Mouse (Mus musculus) heart, embryonic 13.5 days (tissue): ENCODE measurements around the gene Slc25a3. TPM values are rescaled to one million over a fixed set of nuclear protein-coding genes. Genes with fewer than 3 reads are reported as not detected.

Experiments used
- ATAC-seq: fragments of 200-750 bp; cut with Nextera tagmentation; 2 replicates; pipeline ENCODE4 v1.8.0; 2017; ENCODE audit warnings: moderate TSS enrichment; ENCODE audit not compliant: insufficient number of reproducible peaks, low FRiP score, low TSS enrichment; ENCODE audit errors: extremely low read depth
- H3K27ac ChIP-seq: fragments of 300-500 bp; sonication (generic); replicated peaks from 2 replicates; pipeline ENCODE4 v1.5.1; 2015; ENCODE audit warnings: moderate library complexity, mild to moderate bottlenecking, inconsistent platforms
- H3K27me3 ChIP-seq: fragments of 300-500 bp; sonication (generic); replicated peaks from 2 replicates; pipeline ENCODE4 v1.6.1; 2015; ENCODE audit warnings: mild to moderate bottlenecking, inconsistent platforms
- H3K36me3 ChIP-seq: fragments of 300-500 bp; sonication (generic); 2 replicates; pipeline ENCODE4 v1.6.1; 2015; ENCODE audit warnings: mild to moderate bottlenecking, inconsistent platforms
- H3K4me1 ChIP-seq: fragments of 300-500 bp; sonication (generic); 2 replicates; pipeline ENCODE4 v1.6.1; 2015; ENCODE audit warnings: inconsistent platforms
- H3K4me2 ChIP-seq: fragments of 300-500 bp; sonication (generic); 2 replicates; pipeline ENCODE4 v1.6.1; 2015; ENCODE audit warnings: inconsistent platforms, mild to moderate bottlenecking, moderate library complexity
- H3K4me3 ChIP-seq: fragments of 300-500 bp; sonication (generic); 2 replicates; pipeline ENCODE4 v1.5.1; 2015; ENCODE audit warnings: moderate library complexity, mild to moderate bottlenecking, inconsistent platforms
- H3K9ac ChIP-seq: fragments of 300-500 bp; sonication (generic); 2 replicates; pipeline ENCODE4 v1.6.1; 2015; ENCODE audit warnings: inconsistent platforms, mild to moderate bottlenecking, moderate library complexity
- H3K9me3 ChIP-seq: fragments of 300-500 bp; sonication (generic); 2 replicates; pipeline ENCODE4 v1.6.1; 2016; ENCODE audit warnings: inconsistent platforms
- WGBS: fragments of 180-500 bp; shearing (Covaris S2); methylation state at CpG from one replicate; pipeline ENCODE4 v1.1.7; 2015; ENCODE audit warnings: mixed read lengths; 5-methylcytosine and 5-hydroxymethylcytosine counted together
- polyA plus RNA-seq: library from polyadenylated mRNA; unstranded; fragments of >200 nt; fragmentation: Nextera tagmentation; extraction: Ambion mirVana; gene quantifications from 2 replicates; pipeline ENCODE4 v1.2.1, GENCODE M21; 2015

Slc25a3 gene
- 801 and 895 TPM in 2 replicates for polyA plus RNA-seq

- H3K4me3 ChIP-seq, result peak within 1 kb of the TSS; percentile 100
- H3K4me2 ChIP-seq, result peak within 1 kb of the TSS; percentile 82
- H3K4me1 ChIP-seq, result peaks cover 45% of the 10 kb centered on the region
- 9% methylated on average over 59 of the region's 59 CpGs for WGBS
- H3K9ac ChIP-seq, result peak within 1 kb of the TSS; percentile 99
- peak within 1 kb of the TSS; percentile 97 for H3K27ac ChIP-seq
- peaks cover 33% of the 10 kb centered on the region for H3K36me3 ChIP-seq
- no peaks in the 10 kb centered on the region for H3K27me3 ChIP-seq
- no peaks in the 10 kb centered on the region for H3K9me3 ChIP-seq
- peak; percentile 99 for ATAC-seq
Observed at GRCm38 (mm10) chr10:91123828-91124822, at the start of gene Slc25a3. Gene Slc25a3 (minus strand): TSS chr10:91124059.

DNA sequence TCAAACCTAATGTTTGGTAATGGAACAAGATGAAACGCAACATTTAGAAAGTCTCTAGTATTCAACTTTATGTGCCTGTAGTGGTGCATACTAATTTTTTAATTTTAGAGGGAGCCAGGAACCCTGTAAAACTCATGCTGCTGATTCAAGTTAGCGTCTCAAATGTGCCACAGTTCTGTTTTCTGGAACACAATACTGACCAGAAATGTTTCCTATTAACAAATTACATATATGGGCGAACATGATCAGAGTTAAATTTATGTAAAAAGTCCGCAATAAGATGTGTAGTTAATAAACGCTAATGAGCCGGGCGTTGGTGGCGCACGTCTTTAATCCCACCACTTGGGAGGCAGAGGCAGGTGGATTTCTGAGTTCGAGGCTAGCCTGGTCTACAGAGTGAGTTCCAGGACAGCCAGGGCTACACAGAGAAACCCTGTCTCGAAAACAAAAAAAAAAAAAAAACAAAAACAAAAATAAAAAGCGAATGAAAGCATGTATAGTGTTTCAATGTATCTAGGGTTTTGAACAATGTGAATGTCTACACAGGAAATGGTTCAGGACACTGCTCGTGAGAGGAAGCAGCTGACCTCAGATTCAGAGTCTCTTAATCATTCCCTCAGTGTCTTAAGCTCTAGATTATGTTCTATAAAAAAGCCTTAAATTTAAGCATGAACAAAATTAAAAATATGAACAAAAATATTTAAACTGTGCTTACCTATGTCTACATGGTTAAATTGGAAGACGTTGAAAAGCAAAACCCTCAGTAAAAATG is 48.7 kb upstream of the Slc25a3 start:
- Histone ChIP-seq H3K9me3 (no peaks in the 10 kb centered on the region), H3K4me2 (peak overlapping the region; percentile 84), H3K9ac (peak overlapping the region; percentile 96), H3K36me3 (peaks cover 10% of the 10 kb centered on the region), H3K27ac (peak overlapping the region; percentile 100), H3K4me1 (peaks cover 29% of the 10 kb centered on the region), H3K4me3 (peak overlapping the region; percentile 81), H3K27me3 (no peaks in the 10 kb centered on the region)
- 80% methylated on average over 14 of the region's 14 CpGs for WGBS
- no peak for ATAC-seq

GRCm38 (mm10) chr10:91171455-91172328 is 47.8 kb upstream of the Slc25a3 start:
- peak overlapping the region; percentile 100 for H3K27ac ChIP-seq
- peak; percentile 96 for ATAC-seq
- H3K4me2 ChIP-seq, result peak overlapping the region; percentile 84
- H3K9ac ChIP-seq, result peak overlapping the region; percentile 96
- H3K36me3 ChIP-seq, result peaks cover 10% of the 10 kb centered on the region
- H3K9me3 ChIP-seq, result no peaks in the 10 kb centered on the region
- peaks cover 34% of the 10 kb centered on the region for H3K4me1 ChIP-seq
- no peaks in the 10 kb centered on the region for H3K27me3 ChIP-seq
- under 1% methylated on average over 68 of the region's 68 CpGs for WGBS
- peak overlapping the region; percentile 81 for H3K4me3 ChIP-seq

DNA sequence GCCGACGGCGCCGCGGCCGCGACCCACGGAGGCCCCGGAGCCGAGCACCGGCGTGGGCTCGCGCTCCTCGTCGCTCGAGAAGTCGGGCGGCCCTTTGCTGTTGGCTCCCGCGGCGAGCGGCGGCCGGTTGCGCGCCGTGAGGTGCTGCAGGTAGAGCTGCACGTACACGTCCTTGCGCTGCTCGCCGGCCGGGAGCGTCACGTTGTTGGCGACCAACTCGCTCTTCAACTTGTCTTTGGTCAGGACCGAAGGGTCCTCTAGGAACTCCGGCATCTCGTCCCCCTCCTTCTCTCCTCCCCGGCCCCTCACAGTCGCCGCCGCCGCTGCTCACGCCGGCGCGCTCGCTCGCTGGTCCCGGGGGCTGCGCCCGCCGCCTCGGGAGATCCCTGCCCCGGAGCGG is 47.2 kb upstream of the Slc25a3 start:
- Histone ChIP-seq H3K27ac (peak overlapping the region; percentile 100), H3K27me3 (no peaks in the 10 kb centered on the region), H3K9me3 (no peaks in the 10 kb centered on the region), H3K36me3 (peaks cover 14% of the 10 kb centered on the region), H3K4me1 (peaks cover 41% of the 10 kb centered on the region), H3K9ac (peak overlapping the region; percentile 96), H3K4me3 (peak overlapping the region; percentile 81), H3K4me2 (peak overlapping the region; percentile 84)
- under 1% methylated on average over 59 of the region's 59 CpGs for WGBS
- peak; percentile 10; the same call in 1 of the 2 replicates for ATAC-seq

DNA sequence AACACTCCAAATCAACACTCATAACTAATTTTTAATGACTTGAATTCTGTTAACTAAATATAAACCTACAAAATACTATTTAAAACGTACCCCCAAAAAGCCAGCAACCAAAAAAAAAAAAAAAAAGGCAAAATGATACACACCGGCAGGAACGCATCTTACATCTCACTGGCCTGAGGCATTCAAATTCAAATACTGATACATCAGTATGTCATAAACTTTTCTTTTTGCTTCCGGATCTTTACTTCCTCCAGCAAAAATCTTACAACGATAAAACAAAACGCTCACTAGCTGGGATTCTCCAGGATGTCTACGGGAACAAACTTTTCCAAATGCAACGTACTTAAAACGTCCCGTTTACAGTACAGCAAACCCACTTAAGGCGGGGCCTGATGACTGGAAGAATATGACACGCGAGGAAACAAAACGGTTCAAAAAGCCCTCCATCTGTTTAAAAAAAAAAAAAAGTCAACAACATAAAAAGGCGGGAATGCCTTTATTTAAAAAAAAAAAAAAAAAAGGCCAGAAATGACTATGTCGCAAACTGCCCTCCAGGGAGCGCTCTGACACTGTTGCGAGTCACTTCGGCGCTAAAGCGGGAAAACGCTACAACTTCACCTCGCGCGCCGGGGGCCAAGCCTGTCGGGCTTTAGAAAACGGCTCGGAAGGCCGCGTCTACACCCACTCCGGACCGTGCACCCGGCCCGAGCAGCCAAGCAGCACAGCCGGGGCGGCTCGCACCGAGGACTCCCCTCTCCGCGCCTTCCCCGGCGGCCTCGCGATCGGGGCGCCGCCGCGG is 46.5 kb upstream of the Slc25a3 start:
- H3K9ac ChIP-seq, result peak overlapping the region; percentile 96
- peaks cover 47% of the 10 kb centered on the region for H3K4me1 ChIP-seq
- H3K9me3 ChIP-seq, result no peaks in the 10 kb centered on the region
- peak overlapping the region; percentile 100 for H3K27ac ChIP-seq
- H3K4me2 ChIP-seq, result peak overlapping the region; percentile 84
- ATAC-seq, result no peak
- H3K36me3 ChIP-seq, result peaks cover 20% of the 10 kb centered on the region
- H3K27me3 ChIP-seq, result no peaks in the 10 kb centered on the region
- peak overlapping the region; percentile 81 for H3K4me3 ChIP-seq
- under 1% methylated on average over 50 of the region's 50 CpGs for WGBS

- WGBS, result 30% methylated on average over 17 of the region's 17 CpGs
Observed at GRCm38 (mm10) chr10:91169414-91170065, 45.7 kb upstream of the Slc25a3 start.

DNA sequence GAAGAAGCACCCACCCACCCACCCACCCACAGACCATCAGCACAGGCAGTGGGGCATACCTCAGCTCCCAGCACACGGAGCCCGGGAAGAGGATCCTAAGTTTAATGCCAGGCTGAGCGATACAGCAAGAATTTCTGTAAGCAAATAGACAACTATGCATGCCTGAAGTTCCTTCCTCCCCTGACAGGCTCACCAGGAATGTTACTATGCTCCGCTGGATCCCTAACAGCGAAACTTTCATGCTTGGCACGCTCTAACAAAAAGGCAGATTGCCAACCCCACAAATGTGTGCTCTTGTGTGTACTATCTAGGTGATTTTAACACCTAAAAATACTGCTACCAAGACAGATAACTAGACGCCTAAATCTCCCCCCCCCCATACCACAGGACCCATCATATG is 43.5 kb upstream of the Slc25a3 start:
- H3K4me2 ChIP-seq, result peak overlapping the region; percentile 84
- H3K4me3 ChIP-seq, result peak overlapping the region; percentile 81
- no peaks in the 10 kb centered on the region for H3K27me3 ChIP-seq
- H3K9me3 ChIP-seq, result no peaks in the 10 kb centered on the region
- 13% methylated on average over 7 of the region's 7 CpGs for WGBS
- peak overlapping the region; percentile 96 for H3K9ac ChIP-seq
- H3K27ac ChIP-seq, result peak overlapping the region; percentile 81
- peaks cover 45% of the 10 kb centered on the region for H3K4me1 ChIP-seq
- peaks cover 46% of the 10 kb centered on the region for H3K36me3 ChIP-seq
- no peak for ATAC-seq

More at GRCm38 (mm10) chr10:91169414-91170065, 45.7 kb upstream of the Slc25a3 start:
- H3K9ac ChIP-seq, result peak overlapping the region; percentile 96
- no peaks in the 10 kb centered on the region for H3K27me3 ChIP-seq
- H3K27ac ChIP-seq, result peak overlapping the region; percentile 100; the same call in 1 of the 2 replicates
- H3K4me2 ChIP-seq, result peak overlapping the region; percentile 84
- peaks cover 26% of the 10 kb centered on the region for H3K36me3 ChIP-seq
- H3K4me1 ChIP-seq, result peaks cover 47% of the 10 kb centered on the region
- H3K4me3 ChIP-seq, result peak overlapping the region; percentile 81
- no peak for ATAC-seq
- H3K9me3 ChIP-seq, result no peaks in the 10 kb centered on the region

- peaks cover 50% of the 10 kb centered on the region for H3K36me3 ChIP-seq
- peak overlapping the region; percentile 96 for H3K9ac ChIP-seq
- H3K4me3 ChIP-seq, result peak overlapping the region; percentile 81
- H3K27me3 ChIP-seq, result no peaks in the 10 kb centered on the region
- peak overlapping the region; percentile 84 for H3K4me2 ChIP-seq
- H3K27ac ChIP-seq, result peak overlapping the region; percentile 81
- WGBS, result 48% methylated on average over 5 of the region's 5 CpGs
- H3K9me3 ChIP-seq, result no peaks in the 10 kb centered on the region
- ATAC-seq, result no peak
- H3K4me1 ChIP-seq, result peaks cover 42% of the 10 kb centered on the region
Observed at GRCm38 (mm10) chr10:91166890-91167289, 43.0 kb upstream of the Slc25a3 start.

GRCm38 (mm10) chr10:91165850-91166249 is 42.0 kb upstream of the Slc25a3 start:
- no peak for ATAC-seq
- Histone ChIP-seq H3K4me3 (no peak overlapping the region), H3K9me3 (no peaks in the 10 kb centered on the region), H3K9ac (no peak overlapping the region), H3K4me2 (no peak overlapping the region), H3K4me1 (peaks cover 42% of the 10 kb centered on the region), H3K27ac (no peak overlapping the region), H3K36me3 (peaks cover 61% of the 10 kb centered on the region), H3K27me3 (no peaks in the 10 kb centered on the region)
